Mouse (Mus musculus) forelimb bud, embryonic 11.5 days (tissue): ENCODE measurements around the gene Cish.
"Not testable (repeated sequence)": the region's sequence is repeated elsewhere in the genome, so short reads cannot be mapped to it uniquely, and the experiment has no call there.

Experiments
- DNase-seq: peaks from one replicate; pipeline ENCODE4 v3.0.0-alpha.2; 2012; ENCODE audit warnings: low read depth, low spot score

Cish gene

GRCm38 (mm10) chr9:107298059-107298780, 2.4 kb downstream of the Cish start:
- DNase-seq = no peak

- no peak for DNase-seq
Observed at GRCm38 (mm10) chr9:107298876-107299275, 3.0 kb downstream of the Cish start.

GRCm38 (mm10) chr9:107299783-107300182, 4.0 kb downstream of the Cish start:
- DNase-seq = no peak

DNA sequence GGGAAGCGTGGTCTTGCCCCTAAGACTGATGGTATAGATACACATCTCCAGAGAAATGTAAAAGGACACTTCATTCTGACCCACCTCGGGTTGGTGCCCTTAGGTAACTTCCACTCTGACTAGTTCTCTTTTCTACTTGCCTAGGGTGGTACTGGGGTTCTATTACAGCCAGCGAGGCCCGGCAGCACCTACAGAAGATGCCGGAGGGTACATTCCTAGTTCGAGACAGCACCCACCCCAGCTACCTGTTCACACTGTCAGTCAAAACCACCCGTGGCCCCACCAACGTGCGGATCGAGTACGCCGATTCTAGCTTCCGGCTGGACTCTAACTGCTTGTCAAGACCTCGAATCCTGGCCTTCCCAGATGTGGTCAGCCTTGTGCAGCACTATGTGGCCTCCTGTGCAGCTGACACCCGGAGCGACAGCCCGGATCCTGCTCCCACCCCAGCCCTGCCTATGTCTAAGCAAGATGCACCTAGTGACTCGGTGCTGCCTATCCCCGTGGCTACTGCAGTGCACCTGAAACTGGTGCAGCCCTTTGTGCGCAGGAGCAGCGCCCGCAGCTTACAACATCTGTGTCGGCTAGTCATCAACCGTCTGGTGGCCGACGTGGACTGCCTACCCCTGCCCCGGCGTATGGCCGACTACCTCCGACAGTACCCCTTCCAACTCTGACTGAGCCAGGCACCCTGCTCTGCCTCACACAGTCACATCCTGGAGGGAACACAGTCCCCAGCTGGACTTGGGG, 4.6 kb downstream of the Cish start:
- no peak for DNase-seq

GRCm38 (mm10) chr9:107301554-107302331, 5.9 kb downstream of the Cish start:
- no peak for DNase-seq

DNA sequence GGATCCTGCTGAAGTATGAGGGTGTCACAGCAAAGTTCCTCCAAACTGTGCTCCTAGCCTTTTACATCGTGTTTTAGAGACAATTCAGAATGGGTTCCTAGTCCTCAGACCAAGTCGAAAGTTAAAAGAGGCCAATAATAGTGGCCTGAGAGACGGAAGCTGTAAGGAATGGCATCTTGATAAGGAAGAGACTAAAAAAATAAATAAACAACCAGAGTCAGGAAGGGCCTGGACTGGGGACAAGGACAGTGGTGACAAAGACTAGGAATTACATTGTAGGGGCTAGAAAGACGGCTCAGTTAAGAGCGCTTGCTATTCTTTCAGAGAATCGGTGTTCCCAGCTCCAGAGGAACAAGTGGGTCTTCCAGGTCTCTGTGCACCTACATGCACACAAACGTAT, 6.8 kb downstream of the Cish start:
- no peak for DNase-seq

DNA sequence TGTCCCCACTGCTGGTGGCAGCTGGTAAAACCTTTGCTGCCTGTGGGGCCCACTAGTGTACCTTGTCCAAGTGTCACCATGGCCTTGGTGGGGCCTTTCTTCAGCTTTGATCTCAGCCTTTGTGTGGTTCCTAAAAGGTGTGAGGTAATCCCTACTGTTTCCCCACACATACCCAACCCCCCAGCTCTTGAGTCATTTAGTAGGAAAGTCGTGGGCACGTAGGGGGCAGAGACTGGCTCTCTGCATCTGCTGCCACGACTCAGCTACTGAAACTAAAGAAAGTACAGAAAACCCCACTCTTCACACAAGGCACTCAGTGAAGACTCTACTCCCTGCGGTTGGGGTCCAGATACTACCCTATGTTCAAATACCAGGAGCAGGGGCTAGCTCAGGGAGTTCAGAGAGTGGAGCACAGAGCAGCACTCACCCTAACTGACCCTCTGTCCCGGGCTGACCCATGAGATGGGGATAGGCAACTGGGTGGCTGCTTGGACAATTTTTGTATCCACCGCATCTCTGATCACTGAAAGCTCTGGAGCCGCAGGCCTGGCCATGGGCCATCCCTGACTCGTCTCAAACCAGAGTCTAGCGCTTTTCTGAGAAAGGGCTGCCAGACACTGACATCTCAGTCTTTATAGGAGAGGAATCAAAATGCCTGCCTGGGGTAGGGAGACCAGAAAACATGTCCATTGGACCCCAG, 7.4 kb downstream of the Cish start:
- no peak for DNase-seq

- no peak for DNase-seq
Observed at GRCm38 (mm10) chr9:107303900-107304299, 8.1 kb downstream of the Cish start.

DNA sequence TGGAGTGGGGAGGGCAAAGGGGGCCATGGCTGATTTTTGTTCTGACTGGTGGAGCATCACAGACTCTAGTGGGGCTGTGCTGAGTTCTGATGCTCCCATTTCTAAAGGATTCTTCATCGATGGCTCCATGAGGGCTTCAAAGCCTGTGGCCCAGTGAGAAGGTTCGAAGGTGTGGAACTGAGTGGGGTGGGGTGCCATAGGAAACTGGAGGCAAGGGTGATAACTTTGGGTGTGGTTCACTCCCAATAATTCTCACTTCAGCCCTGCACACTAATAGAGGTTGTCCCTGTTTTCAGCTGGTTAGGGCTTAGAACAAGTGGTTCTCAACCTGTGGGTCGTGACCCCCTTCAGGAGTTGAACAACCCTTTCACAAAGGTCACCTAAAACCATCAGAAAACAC, 8.6 kb downstream of the Cish start:
- DNase-seq = no peak

DNA sequence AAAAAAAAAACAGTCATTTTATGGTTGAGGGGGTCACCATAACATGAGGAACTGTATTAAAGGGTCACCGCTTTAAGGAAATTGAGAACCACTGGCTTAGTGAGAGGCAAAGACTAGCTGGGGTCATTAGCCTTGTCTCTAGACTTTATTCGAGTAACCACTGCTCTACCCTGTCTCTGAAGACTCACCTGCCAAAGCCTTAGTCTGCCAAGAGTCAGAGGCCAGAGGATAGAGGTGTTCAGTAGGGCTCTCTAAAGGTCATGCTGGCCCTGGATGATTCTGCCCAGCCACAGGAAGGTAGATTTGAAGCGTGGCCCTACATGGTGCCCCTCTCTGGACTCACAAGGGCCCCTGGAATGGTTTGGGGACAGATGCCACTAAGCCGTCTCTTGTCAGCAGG, 9.2 kb downstream of the Cish start:
- no peak for DNase-seq

- no peak for DNase-seq
Observed at GRCm38 (mm10) chr9:107305601-107306542, 10.0 kb downstream of the Cish start.

GRCm38 (mm10) chr9:107306673-107307072, 10.8 kb downstream of the Cish start:
- DNase-seq = not testable (repeated sequence)

DNA sequence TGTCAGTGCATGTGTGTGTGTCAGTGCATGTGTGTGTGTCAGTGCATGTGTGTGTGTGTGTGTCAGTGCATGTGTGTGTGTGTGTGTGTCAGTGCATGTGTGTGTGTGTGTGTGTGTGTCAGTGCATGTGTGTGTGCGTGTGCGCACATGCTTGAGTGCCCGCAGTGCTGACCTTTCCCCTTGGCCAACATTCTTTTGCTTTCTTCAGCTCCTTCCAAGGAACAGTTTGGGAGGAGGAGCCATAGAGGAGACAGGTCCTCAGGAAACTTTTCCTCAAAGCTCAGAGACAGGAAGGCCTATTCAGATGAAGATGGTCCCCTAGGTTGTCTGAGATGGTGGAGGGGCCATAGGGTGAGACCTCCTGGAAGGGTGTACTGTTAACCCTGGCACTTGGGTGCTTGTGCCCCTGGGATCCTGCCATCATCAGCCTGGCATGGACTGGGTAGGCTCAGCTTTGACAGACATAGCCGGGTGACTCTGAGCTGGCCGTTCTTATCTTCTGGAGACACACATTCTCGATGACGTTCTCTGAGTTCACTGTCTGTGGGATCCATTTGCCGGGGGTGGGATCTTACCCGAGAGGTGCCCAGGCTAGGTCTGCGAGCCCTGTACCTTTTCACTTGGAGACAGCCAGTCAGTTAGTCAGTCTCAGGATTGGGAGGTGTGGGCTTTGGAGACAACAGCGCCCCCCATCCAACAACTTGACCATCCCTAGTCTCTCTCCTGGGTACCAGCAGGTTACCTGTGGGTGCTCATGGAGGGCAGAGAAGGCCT, 11.5 kb downstream of the Cish start:
- no peak for DNase-seq

DNA sequence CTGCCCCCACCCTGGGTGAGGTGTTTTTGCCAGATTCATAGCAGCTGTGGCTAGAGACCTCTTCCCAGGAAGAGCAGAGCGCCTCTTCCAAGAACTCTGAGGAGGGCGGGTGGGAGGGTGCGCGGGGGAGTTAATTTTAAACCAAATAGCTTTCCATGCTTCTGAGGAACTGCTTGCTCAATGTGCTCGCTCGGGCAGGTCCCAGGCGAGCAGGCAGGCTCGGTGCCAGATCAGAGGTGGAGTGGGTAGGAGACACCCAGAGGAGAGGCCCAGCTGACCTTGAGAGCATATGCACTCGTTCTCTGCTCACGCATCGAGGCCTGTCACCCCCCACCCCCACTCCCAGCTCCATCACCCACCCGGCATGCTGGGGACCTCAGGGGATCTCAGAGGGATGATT, 12.1 kb downstream of the Cish start:
- DNase-seq = no peak

DNA sequence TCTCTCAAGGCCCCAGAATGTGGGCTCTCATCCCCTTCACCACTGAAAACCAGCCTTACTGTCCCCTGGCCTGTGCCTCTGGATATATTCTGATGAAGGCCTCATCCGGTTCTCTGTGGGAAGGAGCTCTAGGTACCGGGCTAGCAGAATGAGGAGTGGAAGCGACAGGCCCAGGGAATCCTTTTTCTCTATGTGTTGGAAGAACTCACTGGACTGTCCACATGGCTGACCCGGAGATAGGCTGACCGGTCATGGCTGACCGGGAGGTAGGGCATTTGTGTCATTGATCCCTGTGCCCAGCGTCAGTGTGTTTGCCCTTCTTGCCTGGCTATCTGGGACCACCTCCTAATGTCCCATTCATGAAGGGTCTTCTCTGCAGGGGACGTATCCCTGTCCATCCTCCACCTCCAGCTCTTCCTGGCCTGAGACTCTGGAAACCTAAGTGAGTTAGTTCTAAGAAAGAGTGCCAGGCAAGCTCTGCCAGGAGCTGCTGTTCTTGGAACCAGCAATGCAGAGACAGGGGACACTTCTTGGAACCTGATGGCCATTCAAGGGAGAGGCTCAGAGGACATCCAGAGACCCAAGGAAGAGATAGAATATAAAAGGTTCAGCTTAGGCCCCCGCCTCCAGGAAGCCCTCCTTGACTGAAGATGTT, 12.6 kb downstream of the Cish start:
- no peak for DNase-seq

- DNase-seq = no peak
Observed at GRCm38 (mm10) chr9:107309171-107309570, 13.3 kb downstream of the Cish start.

DNA sequence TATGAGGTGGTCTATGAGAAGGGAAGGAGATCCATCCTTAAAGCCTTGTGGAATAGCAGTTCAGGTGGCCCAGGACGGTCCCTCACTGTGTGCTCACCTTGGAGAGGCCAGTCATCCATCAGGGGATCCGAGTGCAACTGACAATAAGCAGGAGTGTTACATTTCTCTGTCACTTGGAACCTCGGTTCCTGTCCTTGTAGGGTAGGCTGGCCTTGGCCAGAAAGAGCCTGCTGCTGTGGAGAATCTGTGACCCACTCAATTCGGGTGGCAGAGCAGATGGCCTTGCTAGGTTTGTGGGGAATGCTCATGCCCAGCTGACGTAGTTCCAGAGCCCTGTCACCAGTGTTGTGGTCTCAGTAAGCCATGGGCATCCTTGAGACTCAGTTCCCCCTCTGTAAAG, 13.8 kb downstream of the Cish start:
- no peak for DNase-seq

DNA sequence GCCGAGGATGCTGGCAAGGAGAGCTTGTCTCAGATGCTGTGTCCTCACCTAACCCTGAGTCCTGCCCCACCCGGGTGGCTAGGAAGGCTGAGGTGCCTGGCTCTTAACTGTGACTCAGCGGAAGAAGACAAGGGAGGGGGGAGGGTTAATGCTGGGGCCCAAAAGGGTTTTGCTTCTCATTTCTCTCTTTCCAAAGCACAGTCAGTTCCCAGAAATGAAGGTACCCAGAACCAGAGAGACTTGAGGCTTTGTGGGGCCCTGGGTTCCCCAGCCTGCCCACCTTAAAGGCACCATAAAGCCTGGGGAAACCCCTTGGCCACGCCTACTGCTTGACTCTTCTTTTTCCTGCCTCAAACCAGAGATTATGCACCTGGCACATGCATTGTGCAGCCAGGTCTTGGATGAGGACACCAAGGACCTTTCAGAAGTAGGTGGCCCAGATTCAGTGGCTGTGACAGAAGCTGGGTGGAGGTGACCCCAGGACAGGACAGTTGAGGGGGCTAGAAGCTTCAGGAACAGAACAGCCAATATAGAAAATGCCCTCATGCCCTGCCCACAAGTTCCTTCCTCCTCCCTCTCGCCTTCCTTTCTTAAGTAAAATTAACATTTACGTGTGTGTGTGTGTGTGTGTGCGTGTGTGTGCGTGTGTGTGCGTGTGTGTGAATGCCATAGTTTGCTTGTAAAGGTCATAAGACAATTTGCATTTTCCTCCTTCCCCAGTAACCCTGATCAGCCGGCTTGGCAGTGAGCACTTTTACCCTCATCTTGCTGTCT, 17.2 kb downstream of the Cish start:
- DNase-seq = no peak

DNA sequence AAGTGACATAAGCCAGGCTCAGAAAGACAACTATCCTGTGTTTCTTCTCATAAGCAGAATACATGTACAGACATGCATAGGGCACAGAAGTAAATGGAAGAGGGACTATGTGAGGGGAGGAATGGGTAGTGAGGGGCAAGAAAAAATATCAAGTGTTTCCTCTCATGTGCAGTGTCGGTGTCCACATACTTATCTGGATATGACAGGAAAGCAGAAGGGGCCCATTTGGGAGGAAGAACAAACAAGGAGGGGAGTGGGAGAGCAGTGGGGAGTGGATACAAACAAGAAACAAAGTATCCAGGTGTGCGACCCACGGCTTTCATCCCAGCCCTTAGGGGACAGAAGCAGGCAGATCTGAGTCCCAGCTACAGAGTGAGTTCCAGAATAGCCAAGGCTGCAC, 18.1 kb downstream of the Cish start:
- no peak for DNase-seq
